Mouse (Mus musculus): ENCODE measurements around the gene Lpin2. TPM values are rescaled to one million over a fixed set of nuclear protein-coding genes. Genes with fewer than 3 reads are reported as not detected.
A peak's percentile ranks its signal among the peaks of the same experiment; 100 is the strongest.

Gene Lpin2
- polyA plus RNA-seq, 1 experiment from 2014 or later, result 65.8 TPM

DNA sequence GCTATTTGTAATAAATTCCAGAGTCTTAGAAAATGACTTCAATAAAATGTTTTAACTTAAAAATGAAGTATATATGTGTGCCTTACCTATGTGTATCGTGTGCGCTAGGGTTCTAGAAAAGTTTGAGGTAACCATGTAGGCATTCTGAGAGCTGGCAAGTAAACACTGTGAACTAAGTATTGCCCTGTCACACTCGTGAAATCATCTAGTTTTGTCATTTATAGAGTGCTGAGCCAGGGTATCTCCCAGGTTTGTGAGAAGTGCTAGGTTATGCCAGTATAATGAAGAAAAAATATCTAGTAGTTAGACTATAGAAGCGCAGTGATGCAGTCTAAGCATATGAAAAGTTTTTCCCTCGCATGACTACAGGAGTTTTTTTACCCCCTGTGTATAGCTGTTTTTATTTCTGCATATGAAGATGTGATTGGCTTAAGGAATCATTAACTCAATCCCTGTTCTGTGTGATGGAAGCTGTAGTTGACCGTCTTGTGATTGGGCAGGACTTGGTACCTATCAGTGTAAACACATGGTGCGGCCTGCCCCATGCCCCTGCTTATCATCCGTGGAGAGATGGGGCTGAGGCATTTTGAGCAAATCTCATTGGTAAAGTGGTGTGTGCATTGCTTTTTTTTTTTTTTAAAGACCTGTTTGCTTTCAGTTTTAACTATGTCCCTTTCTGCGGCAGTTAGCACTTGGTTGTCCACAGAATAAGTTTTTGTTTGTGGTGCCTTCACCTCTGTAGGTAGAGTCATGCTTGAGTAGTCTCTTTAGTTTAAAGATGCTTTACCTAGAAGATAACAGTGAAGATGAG is 21.8 kb downstream of the Lpin2 start:
- TF ChIP-seq CTCF (IDR thresholded peaks at IDR 0.05), result no peak
- no peak for TF ChIP-seq EP300 (IDR thresholded peaks at IDR 0.05)
- Histone ChIP-seq H3K36me3 (ENCODE audit: insufficient read depth, low read length) (no peaks in the 10 kb centered on the region), H3K4me2 (replicated peaks; ENCODE audit: low read depth, low read length) (0 out of 2 replicates have a peak overlapping the region, but pooled peaks have one; percentile 17), H3K4me3 (ENCODE audit: low read depth, low read length) (no peak overlapping the region), H3K9me3 (ENCODE audit: low read length) (no peaks in the 10 kb centered on the region), H3K27me3 (replicated peaks; ENCODE audit: insufficient read depth, low read length) (no peaks in the 10 kb centered on the region), H3K27ac (ENCODE audit: low read length) (no peak overlapping the region; the same call in 1 of the 2 replicates), H3K9ac (replicated peaks; ENCODE audit: low read depth) (no peak overlapping the region), H3K4me1 (ENCODE audit: insufficient read depth, low read depth, low read length) (no peaks in the 10 kb centered on the region; the same call in 1 of the 2 replicates)
- peak; percentile 51 for ATAC-seq
- DNase-seq (ENCODE audit: low spot score), result no peak
- 67% methylated on average over 9 of the region's 9 CpGs for whole genome bisulfite sequencing

DNA sequence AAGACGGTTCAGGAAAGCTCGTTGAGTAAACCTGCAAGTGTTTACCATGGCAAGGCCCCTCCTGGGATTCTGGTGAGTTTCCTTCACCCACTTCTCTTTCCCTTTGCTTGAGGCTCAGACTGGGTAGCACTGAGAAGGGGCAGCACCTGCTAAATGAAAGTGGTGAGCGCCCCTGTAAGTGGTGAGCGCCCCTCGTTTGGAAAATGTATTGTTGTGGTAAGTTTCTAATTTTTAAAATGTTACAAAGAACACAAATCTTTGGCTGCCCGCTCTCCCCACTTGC is 22.4 kb downstream of the Lpin2 start:
- H3K9ac ChIP-seq (replicated peaks; ENCODE audit: low read depth), result no peak overlapping the region
- WGBS, result 65% methylated on average over 6 of the region's 6 CpGs
- no peak overlapping the region for H3K27ac ChIP-seq (ENCODE audit: low read length)
- no peak for ATAC-seq
- DNase-seq (ENCODE audit: low spot score), result no peak
- 0 out of 2 replicates have a peak overlapping the region, but pooled peaks have one; percentile 17 for H3K4me2 ChIP-seq (replicated peaks; ENCODE audit: low read depth, low read length)
- no peaks in the 10 kb centered on the region; the same call in 1 of the 2 replicates for H3K4me1 ChIP-seq (ENCODE audit: insufficient read depth, low read depth, low read length)
- H3K27me3 ChIP-seq (replicated peaks; ENCODE audit: insufficient read depth, low read length), result no peaks in the 10 kb centered on the region
- TF ChIP-seq EP300 (IDR thresholded peaks at IDR 0.05) (no peak), CTCF (IDR thresholded peaks at IDR 0.05) (no peak)
- no peak overlapping the region for H3K4me3 ChIP-seq (ENCODE audit: low read depth, low read length)
- H3K36me3 ChIP-seq (ENCODE audit: insufficient read depth, low read length), result no peaks in the 10 kb centered on the region
- H3K9me3 ChIP-seq (ENCODE audit: low read length), result no peaks in the 10 kb centered on the region

DNA sequence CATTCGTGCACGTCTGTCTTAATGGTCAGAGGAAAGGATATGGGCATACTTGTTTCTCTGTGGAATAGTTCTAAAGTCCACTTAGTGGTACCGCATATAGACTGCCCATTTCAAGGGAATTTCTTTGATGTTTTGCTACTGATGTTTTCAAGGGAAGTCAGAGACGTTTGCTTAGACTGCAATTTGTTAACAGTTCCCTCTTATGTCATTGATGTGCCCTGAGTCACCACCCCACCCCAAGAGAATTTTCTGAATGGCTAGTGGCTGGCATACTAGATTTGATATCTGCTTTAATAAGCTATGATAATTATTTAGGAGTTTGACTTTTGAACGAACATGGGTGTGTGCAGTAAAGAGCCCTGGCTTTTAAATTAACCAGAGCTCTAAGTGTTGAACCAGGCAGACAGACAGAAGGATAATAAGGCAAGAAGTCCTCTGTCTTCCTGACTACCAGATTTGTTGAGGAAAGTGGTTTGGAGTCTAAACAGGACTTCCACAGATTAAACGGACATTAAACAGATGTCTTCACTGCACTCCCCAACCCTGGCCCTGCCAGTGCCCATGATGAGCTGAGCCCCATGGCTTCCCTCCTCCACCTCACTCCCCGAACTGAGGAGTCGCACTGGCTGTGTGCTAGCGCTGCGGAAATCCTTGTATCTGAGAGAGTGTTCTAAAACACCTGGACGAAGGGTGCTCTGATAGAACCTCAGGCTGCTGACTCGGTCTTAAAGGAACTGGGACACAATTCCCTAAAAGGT is 24.0 kb downstream of the Lpin2 start:
- Histone ChIP-seq H3K4me2 (replicated peaks; ENCODE audit: low read depth, low read length) (no peak overlapping the region), H3K27ac (ENCODE audit: low read length) (no peak overlapping the region), H3K4me1 (ENCODE audit: insufficient read depth, low read depth, low read length) (no peaks in the 10 kb centered on the region; the same call in 1 of the 2 replicates), H3K36me3 (ENCODE audit: insufficient read depth, low read length) (no peaks in the 10 kb centered on the region), H3K4me3 (ENCODE audit: low read depth, low read length) (no peak overlapping the region), H3K9me3 (ENCODE audit: low read length) (no peaks in the 10 kb centered on the region), H3K27me3 (replicated peaks; ENCODE audit: insufficient read depth, low read length) (no peaks in the 10 kb centered on the region), H3K9ac (replicated peaks; ENCODE audit: low read depth) (no peak overlapping the region)
- DNase-seq (ENCODE audit: low spot score) (no peak), ATAC-seq (no peak)
- no peak for TF ChIP-seq EP300 (IDR thresholded peaks at IDR 0.05)
- 60% methylated on average over 12 of the region's 12 CpGs for WGBS

DNA sequence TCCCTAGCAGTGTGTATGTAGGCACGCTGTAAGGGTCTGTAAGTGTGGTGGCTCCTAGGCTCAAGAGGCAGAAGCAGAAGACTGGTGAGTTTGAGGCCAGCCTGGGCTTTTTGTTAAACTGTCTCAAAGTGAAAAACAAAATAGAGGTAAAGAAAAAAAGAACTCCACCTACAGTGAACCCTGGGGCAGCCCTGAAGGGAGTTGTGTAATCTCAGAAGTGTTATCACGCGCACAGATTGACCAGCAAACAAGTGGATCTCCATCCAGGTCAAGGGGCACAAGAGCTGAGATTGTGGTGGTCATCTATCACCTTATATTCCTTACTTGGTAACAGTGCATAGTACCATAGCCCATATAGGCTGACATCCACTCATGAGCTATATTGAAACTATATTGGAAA is 24.9 kb downstream of the Lpin2 start:
- H3K4me1 ChIP-seq (ENCODE audit: insufficient read depth, low read depth, low read length), result no peaks in the 10 kb centered on the region; the same call in none of the 2 replicates
- TF ChIP-seq CTCF (IDR thresholded peaks at IDR 0.05) (no peak), EP300 (IDR thresholded peaks at IDR 0.05) (no peak)
- H3K9ac ChIP-seq (replicated peaks; ENCODE audit: low read depth), result no peak overlapping the region
- H3K4me2 ChIP-seq (replicated peaks; ENCODE audit: low read depth, low read length), result no peak overlapping the region
- DNase-seq (ENCODE audit: low spot score), result no peak
- 79% methylated on average over 3 of the region's 3 CpGs for WGBS
- H3K36me3 ChIP-seq (ENCODE audit: insufficient read depth, low read length), result no peaks in the 10 kb centered on the region
- no peaks in the 10 kb centered on the region for H3K27me3 ChIP-seq (replicated peaks; ENCODE audit: insufficient read depth, low read length)
- no peak overlapping the region for H3K27ac ChIP-seq (ENCODE audit: low read length)
- no peak overlapping the region for H3K4me3 ChIP-seq (ENCODE audit: low read depth, low read length)
- no peaks in the 10 kb centered on the region for H3K9me3 ChIP-seq (ENCODE audit: low read length)
- no peak for ATAC-seq

DNA sequence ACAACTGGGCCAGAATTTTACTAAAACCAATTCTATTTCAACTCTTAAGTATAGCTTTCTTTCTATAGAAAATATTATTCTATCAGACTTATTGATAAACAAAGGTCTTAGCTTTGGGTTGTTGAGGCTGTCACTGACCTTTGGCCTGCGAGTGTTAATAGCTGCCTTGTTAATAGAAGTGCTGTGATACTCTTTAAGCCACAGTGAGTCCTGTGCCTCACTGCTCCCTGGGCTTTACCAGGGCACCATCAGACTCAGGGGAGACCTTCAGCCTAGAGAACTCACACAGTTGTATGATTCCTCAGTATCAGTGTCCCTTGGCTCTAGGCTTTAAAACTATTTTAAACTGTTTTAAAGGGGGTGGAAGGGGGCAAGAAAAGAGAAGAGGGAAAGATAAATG is 26.0 kb downstream of the Lpin2 start:
- no peaks in the 10 kb centered on the region for H3K27me3 ChIP-seq (replicated peaks; ENCODE audit: insufficient read depth, low read length)
- H3K9ac ChIP-seq (replicated peaks; ENCODE audit: low read depth), result no peak overlapping the region
- no peaks in the 10 kb centered on the region; the same call in none of the 2 replicates for H3K4me1 ChIP-seq (ENCODE audit: insufficient read depth, low read depth, low read length)
- no peak overlapping the region for H3K27ac ChIP-seq (ENCODE audit: low read length)
- 98% methylated on average over 1 of the region's 1 CpGs for WGBS
- ATAC-seq (no peak), DNase-seq (ENCODE audit: low spot score) (no peak)
- H3K9me3 ChIP-seq (ENCODE audit: low read length), result no peaks in the 10 kb centered on the region
- H3K36me3 ChIP-seq (ENCODE audit: insufficient read depth, low read length), result no peaks in the 10 kb centered on the region
- H3K4me3 ChIP-seq (ENCODE audit: low read depth, low read length), result no peak overlapping the region
- TF ChIP-seq EP300 (IDR thresholded peaks at IDR 0.05) (no peak), CTCF (IDR thresholded peaks at IDR 0.05) (no peak)
- no peak overlapping the region for H3K4me2 ChIP-seq (replicated peaks; ENCODE audit: low read depth, low read length)

DNA sequence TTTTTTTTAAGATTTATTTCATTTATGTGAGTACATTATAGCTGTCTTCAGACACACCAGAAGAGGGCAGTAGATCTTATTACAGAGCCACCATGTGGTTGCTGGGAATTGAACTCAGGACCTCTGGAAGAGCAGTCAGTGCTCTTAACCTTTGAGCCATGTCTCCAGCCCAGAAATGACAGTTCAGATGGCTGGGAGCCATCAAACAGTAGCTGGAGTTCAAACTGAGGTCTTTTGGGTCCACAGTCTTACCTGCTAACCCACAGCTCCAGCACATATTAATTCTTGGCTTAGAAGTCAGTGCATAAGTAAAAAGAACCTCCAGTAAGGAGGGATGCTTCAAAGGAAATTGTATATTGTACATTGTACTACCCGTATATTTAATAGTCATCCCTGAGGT is 26.6 kb downstream of the Lpin2 start:
- H3K27me3 ChIP-seq (replicated peaks; ENCODE audit: insufficient read depth, low read length), result no peaks in the 10 kb centered on the region
- H3K4me2 ChIP-seq (replicated peaks; ENCODE audit: low read depth, low read length), result no peak overlapping the region
- no peaks in the 10 kb centered on the region; the same call in 1 of the 2 replicates for H3K4me1 ChIP-seq (ENCODE audit: insufficient read depth, low read depth, low read length)
- DNase-seq (ENCODE audit: low spot score), result no peak
- no peak overlapping the region for H3K27ac ChIP-seq (ENCODE audit: low read length)
- WGBS, result 85% methylated on average over 1 of the region's 1 CpGs
- ATAC-seq, result no peak
- no peaks in the 10 kb centered on the region for H3K9me3 ChIP-seq (ENCODE audit: low read length)
- TF ChIP-seq CTCF (IDR thresholded peaks at IDR 0.05) (no peak), EP300 (IDR thresholded peaks at IDR 0.05) (no peak)
- H3K9ac ChIP-seq (replicated peaks; ENCODE audit: low read depth), result no peak overlapping the region
- H3K36me3 ChIP-seq (ENCODE audit: insufficient read depth, low read length), result no peaks in the 10 kb centered on the region
- H3K4me3 ChIP-seq (ENCODE audit: low read depth, low read length), result no peak overlapping the region

All from lung, postnatal 0 days (tissue).